Mouse (Mus musculus): ENCODE data around the gene Scgb1b15. TPM values are rescaled to one million over a fixed set of nuclear protein-coding genes. Genes with fewer than 3 reads are reported as not detected.
"Not testable (repeated sequence)": the region's sequence is repeated elsewhere in the genome, so short reads cannot be mapped to it uniquely, and the experiment has no call there.

Gene Scgb1b15
- not detected in 2 replicates for total RNA-seq (2014; fragmentation: Nextera tagmentation)
- total RNA-seq (2017) = not detected in 2 replicates
- not detected in 2 replicates for polyA plus RNA-seq (2012)

GRCm38 (mm10) chr7:32836254-32836653, at the start of gene Scgb1b15:
Gene Scgb1b15, plus strand, starts transcription at chr7:32836554.
- H3K4me3 ChIP-seq (ENCODE audit: low read depth, low read length); ATAC-seq (ENCODE audit: extremely low read depth, insufficient number of reproducible peaks, low FRiP score, poor library complexity, severe bottlenecking); H3K27me3 ChIP-seq (ENCODE audit: insufficient read depth, low read length); H3K36me3 ChIP-seq (replicated peaks); H3K4me1 ChIP-seq (ENCODE audit: insufficient read depth, low read depth, low read length); H3K9me3 ChIP-seq (replicated peaks); DNase-seq (ENCODE audit: low spot score): not testable (repeated sequence)

- not testable (repeated sequence) for DNase-seq (ENCODE audit: low spot score); H3K27me3 ChIP-seq (ENCODE audit: insufficient read depth, low read length); H3K9me3 ChIP-seq (replicated peaks); H3K36me3 ChIP-seq (replicated peaks); H3K4me3 ChIP-seq (ENCODE audit: low read depth, low read length); H3K4me1 ChIP-seq (ENCODE audit: insufficient read depth, low read depth, low read length); ATAC-seq (ENCODE audit: extremely low read depth, insufficient number of reproducible peaks, low FRiP score, poor library complexity, severe bottlenecking)
These were observed 6.8 kb upstream of the Scgb1b15 start, which contains the start of gene Scgb2b15 for GRCm38 (mm10) chr7:32829562-32829961. Gene Scgb2b15, minus strand, starts transcription at chr7:32829662.

Other genes with a start within 250 kb of the Scgb1b15 start
- not detected in 2 replicates for gene Scgb2b15, start 6.9 kb upstream of the Scgb1b15 start, total RNA-seq (2014; fragmentation: Nextera tagmentation)
- gene Scgb2b15, start 6.9 kb upstream of the Scgb1b15 start, total RNA-seq (2017) = not detected in 2 replicates
- not detected in 2 replicates for gene Scgb2b15, start 6.9 kb upstream of the Scgb1b15 start, polyA plus RNA-seq (2012)
- gene Scgb2b17, start 220.0 kb downstream of the Scgb1b15 start, total RNA-seq (2014; fragmentation: Nextera tagmentation) = not detected in 2 replicates
- gene Scgb2b17, start 220.0 kb downstream of the Scgb1b15 start, total RNA-seq (2017) = not detected in 2 replicates
- gene Scgb2b17, start 220.0 kb downstream of the Scgb1b15 start, polyA plus RNA-seq (2012) = not detected in 2 replicates
- gene Scgb1b17, start 226.9 kb downstream of the Scgb1b15 start, total RNA-seq (2014; fragmentation: Nextera tagmentation) = not detected in 2 replicates
- gene Scgb1b17, start 226.9 kb downstream of the Scgb1b15 start, total RNA-seq (2017) = not detected in 2 replicates
- gene Scgb1b17, start 226.9 kb downstream of the Scgb1b15 start, polyA plus RNA-seq (2012) = not detected in 2 replicates

Measured in G1E (cell line).